Mouse (Mus musculus) megakaryocyte, embryonic 14.5 days (primary cell): ENCODE data around the gene Ddias.

Experiments
- FLI1 ChIP-seq: IDR thresholded peaks from 2 replicates; pipeline ENCODE4 v1.6.1; 2012; ENCODE audit warnings: low read length, inconsistent platforms, mixed read lengths
- GATA1 ChIP-seq: IDR thresholded peaks from 3 replicates; pipeline ENCODE4 v1.6.1; 2012; ENCODE audit warnings: mixed read lengths, low read length, inconsistent platforms, borderline replicate concordance

DNA sequence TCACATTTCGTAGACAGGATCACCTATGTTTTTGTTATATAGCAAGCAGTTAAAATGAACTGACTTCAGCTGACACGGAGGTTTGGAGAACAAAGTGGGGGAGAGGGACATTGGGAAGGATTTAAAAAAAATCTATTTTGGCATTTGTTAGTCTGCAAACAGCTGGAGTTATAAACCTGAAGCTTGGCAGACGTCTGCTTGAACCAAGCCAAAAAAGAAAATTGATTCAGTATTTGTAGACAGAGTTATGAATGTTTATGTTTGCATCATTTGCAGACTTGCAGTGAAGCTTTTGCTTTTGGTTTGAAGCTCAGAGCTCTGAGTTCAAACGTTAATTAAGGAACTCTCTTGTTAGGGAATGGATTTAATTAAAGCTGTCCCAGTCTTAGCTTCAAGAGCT is 52.2 kb downstream of the Ddias start:
- no peak for TF ChIP-seq GATA1
- no peak for TF ChIP-seq FLI1
